Mouse (Mus musculus) liver, embryonic 12.5 days (tissue): ENCODE measurements around the gene Ehmt2. TPM values are rescaled to one million over a fixed set of nuclear protein-coding genes. Genes with fewer than 3 reads are reported as not detected.

Experiments
- ATAC-seq: fragments of 200-750 bp; cut with Nextera tagmentation; 2 replicates; pipeline ENCODE4 v1.8.0; 2017; ENCODE audit warnings: moderate number of reproducible peaks, mild to moderate bottlenecking, moderate library complexity
- H3K27ac ChIP-seq: fragments of 300-500 bp; sonication (generic); 2 replicates; pipeline ENCODE4 v1.5.1; 2016; ENCODE audit warnings: mild to moderate bottlenecking
- H3K27me3 ChIP-seq: fragments of 300-500 bp; sonication (generic); replicated peaks from 2 replicates; pipeline ENCODE4 v1.6.1; 2016; ENCODE audit warnings: mild to moderate bottlenecking, moderate library complexity
- H3K36me3 ChIP-seq: fragments of 300-500 bp; sonication (generic); 2 replicates; pipeline ENCODE4 v1.6.1; 2016; ENCODE audit warnings: mild to moderate bottlenecking, moderate library complexity
- H3K4me1 ChIP-seq: fragments of 300-500 bp; sonication (generic); 2 replicates; pipeline ENCODE4 v1.6.1; 2016
- H3K4me2 ChIP-seq: fragments of 300-500 bp; sonication (generic); 2 replicates; pipeline ENCODE4 v1.6.1; 2016; ENCODE audit warnings: mild to moderate bottlenecking, moderate library complexity
- H3K4me3 ChIP-seq: fragments of 300-500 bp; sonication (generic); 2 replicates; pipeline ENCODE4 v1.5.1; 2016; ENCODE audit warnings: mild to moderate bottlenecking, moderate library complexity
- H3K9ac ChIP-seq: fragments of 300-500 bp; sonication (generic); 2 replicates; pipeline ENCODE4 v1.6.1; 2016; ENCODE audit warnings: mild to moderate bottlenecking, moderate library complexity
- H3K9me3 ChIP-seq: fragments of 300-500 bp; sonication (generic); replicated peaks from 2 replicates; pipeline ENCODE4 v1.6.1; 2016; ENCODE audit warnings: mild to moderate bottlenecking, moderate library complexity
- WGBS: fragments of 180-500 bp; shearing (Covaris S2); methylation state at CpG from one replicate; pipeline ENCODE4 v1.1.7; 2016; ENCODE audit not compliant: insufficient replicate concordance; 5-methylcytosine and 5-hydroxymethylcytosine counted together
- polyA plus RNA-seq: library from polyadenylated mRNA; unstranded; fragments of >200 nt; fragmentation: Nextera tagmentation; extraction: Ambion mirVana; gene quantifications from 2 replicates; pipeline ENCODE4 v1.2.1, GENCODE M21; 2016

The Ehmt2 gene
- polyA plus RNA-seq, 1 experiment from 2014 or later: 32.8 TPM

DNA sequence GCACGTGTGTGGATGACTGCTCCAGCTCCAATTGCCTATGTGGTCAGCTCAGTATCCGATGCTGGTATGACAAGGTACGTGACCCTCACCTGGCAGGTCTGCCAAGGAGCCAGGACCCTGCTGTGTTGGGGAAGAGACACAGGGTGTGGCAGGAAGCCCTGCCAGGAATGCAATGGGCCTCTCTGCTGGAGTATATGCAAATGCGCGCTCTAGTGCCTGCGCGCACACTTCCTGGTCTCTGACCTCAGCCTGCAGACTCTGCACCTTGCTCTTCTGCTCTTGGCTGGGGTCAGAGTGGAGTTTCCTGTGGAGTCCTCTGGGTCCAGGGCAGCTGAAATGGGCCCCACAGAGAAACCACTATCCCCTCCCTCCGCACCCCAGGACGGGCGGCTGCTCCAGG lies 12.7 kb downstream of the Ehmt2 start:
- peaks cover 27% of the 10 kb centered on the region for H3K4me1 ChIP-seq
- 84% methylated on average over 10 of the region's 10 CpGs for WGBS
- no peak overlapping the region for H3K27ac ChIP-seq
- H3K36me3 ChIP-seq: peaks cover 80% of the 10 kb centered on the region
- no peak for ATAC-seq
- H3K9ac ChIP-seq: no peak overlapping the region
- H3K9me3 ChIP-seq: no peaks in the 10 kb centered on the region
- H3K27me3 ChIP-seq: no peaks in the 10 kb centered on the region
- no peak overlapping the region for H3K4me3 ChIP-seq
- H3K4me2 ChIP-seq: no peak overlapping the region

- Histone ChIP-seq H3K9ac (no peak overlapping the region), H3K27me3 (no peaks in the 10 kb centered on the region), H3K9me3 (no peaks in the 10 kb centered on the region), H3K4me2 (no peak overlapping the region), H3K4me3 (no peak overlapping the region), H3K36me3 (peaks cover 70% of the 10 kb centered on the region), H3K4me1 (peaks cover 27% of the 10 kb centered on the region), H3K27ac (no peak overlapping the region)
- ATAC-seq: peak; percentile 65
- 48% methylated on average over 5 of the region's 5 CpGs for WGBS
Measured at GRCm38 (mm10) chr17:34911945-34912351, 13.7 kb downstream of the Ehmt2 start.

DNA sequence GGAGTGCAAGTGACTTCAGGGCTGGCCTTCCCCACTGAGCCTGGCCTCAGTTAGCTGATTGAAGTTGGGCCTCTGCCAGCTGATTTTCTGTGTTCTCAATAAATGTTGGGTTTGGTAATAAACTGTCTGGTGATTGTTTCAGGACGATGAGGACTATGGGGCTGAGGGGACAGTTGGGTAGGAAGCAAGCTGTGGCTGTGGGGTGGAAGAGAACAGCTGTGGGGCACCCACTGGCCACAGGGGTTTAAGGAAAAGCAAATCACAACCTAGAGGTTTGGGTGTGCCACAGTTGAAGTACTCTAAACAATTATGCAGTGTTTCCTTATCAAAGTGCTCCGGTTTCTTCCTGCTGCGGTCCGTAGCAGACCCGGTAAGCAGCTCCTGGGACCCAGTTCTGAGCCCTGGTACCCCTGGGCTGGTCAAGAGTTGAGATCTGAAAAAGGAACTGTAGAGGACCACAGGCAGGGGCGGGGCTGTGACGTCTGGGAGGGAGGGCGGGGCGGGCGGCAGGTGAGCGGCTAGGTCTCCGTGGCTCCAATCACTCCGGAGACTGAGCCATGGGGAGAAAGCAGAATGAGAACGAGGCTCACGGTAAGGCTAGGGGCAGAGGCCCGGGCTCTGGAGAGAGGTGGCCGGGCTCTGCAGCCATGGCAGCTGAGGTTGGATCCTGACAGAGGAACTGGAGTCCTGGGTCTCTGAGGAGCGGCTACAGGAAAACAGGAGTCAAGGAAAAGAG lies 15.8 kb downstream of the Ehmt2 start, which contains the start of gene Slc44a4:
Gene Slc44a4 (plus strand): TSS at position 537 of the 736 bp plus-strand sequence.
- Histone ChIP-seq H3K4me3 (no peak within 1 kb of the TSS), H3K4me2 (peak within 1 kb of the TSS; percentile 39; the same call in 1 of the 2 replicates), H3K9ac (no peak within 1 kb of the TSS), H3K9me3 (no peaks in the 10 kb centered on the region), H3K27ac (no peak within 1 kb of the TSS), H3K27me3 (no peaks in the 10 kb centered on the region), H3K36me3 (peaks cover 49% of the 10 kb centered on the region), H3K4me1 (peaks cover 36% of the 10 kb centered on the region)
- 50% methylated on average over 18 of the region's 18 CpGs for WGBS
- ATAC-seq: no peak

DNA sequence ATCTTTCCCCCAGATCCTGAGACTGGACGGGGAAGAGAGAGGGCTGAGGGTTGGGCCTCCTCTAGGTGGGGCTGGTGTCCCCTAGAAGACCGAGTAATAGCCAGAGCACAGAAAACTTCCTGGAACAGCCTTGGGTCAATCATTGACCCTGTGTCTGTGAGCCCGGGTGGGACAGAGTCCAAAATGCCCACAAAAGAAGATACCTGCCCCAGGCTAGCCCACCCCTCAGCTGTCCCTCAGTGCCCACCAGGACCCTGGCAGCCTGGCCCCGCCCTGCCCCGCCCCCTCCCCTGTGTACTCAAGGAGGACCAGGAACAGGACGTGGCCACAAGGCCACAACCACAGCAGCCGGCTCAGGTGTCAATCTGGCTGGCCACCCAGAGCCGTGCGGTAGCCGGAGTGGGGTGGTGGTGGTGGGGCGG lies 17.2 kb downstream of the Ehmt2 start:
- Histone ChIP-seq H3K4me3 (no peak overlapping the region), H3K27ac (no peak overlapping the region; the same call in 1 of the 2 replicates), H3K36me3 (peaks cover 35% of the 10 kb centered on the region), H3K9me3 (no peaks in the 10 kb centered on the region), H3K4me2 (peak overlapping the region; percentile 39; the same call in 1 of the 2 replicates), H3K9ac (0 out of 2 replicates have a peak overlapping the region, but pooled peaks have one; percentile 4), H3K4me1 (peaks cover 36% of the 10 kb centered on the region), H3K27me3 (no peaks in the 10 kb centered on the region)
- 12% methylated on average over 11 of the region's 11 CpGs for WGBS
- peak; percentile 48; the same call in 1 of the 2 replicates for ATAC-seq

- ATAC-seq: no peak
- H3K4me2 ChIP-seq: no peak overlapping the region
- peaks cover 29% of the 10 kb centered on the region for H3K4me1 ChIP-seq
- H3K27ac ChIP-seq: no peak overlapping the region
- H3K36me3 ChIP-seq: peaks cover 26% of the 10 kb centered on the region
- no peaks in the 10 kb centered on the region for H3K9me3 ChIP-seq
- H3K27me3 ChIP-seq: 0 out of 2 replicates have a peak, but pooled peaks cover 3% of the 10 kb centered on the region
- whole genome bisulfite sequencing: 77% methylated on average over 5 of the region's 5 CpGs
- H3K9ac ChIP-seq: no peak overlapping the region
- no peak overlapping the region for H3K4me3 ChIP-seq
Measured at GRCm38 (mm10) chr17:34916316-34916715, 18.0 kb downstream of the Ehmt2 start.

DNA sequence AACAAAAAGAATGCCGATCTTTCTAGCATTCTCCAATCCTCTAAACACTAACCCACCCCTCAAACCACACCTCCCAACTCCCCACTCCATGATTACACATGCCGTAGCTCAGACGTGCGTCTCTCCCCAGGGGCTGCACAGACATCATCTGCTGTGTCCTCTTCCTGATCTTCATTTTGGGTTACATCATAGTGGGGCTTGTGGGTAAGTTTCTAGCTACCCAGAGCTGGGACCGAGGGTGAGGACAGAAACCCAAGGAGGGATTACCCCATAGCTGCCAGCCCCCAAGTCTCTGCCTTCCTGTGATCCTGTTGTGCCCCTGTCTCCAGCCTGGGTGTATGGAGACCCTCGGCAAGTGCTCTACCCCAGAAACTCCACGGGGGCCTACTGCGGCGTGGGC lies 18.9 kb downstream of the Ehmt2 start:
- no peaks in the 10 kb centered on the region for H3K9me3 ChIP-seq
- no peak overlapping the region for H3K4me2 ChIP-seq
- no peak overlapping the region for H3K4me3 ChIP-seq
- no peak for ATAC-seq
- H3K27ac ChIP-seq: no peak overlapping the region
- 0 out of 2 replicates have a peak, but pooled peaks cover 3% of the 10 kb centered on the region for H3K27me3 ChIP-seq
- 62% methylated on average over 9 of the region's 9 CpGs for WGBS
- H3K4me1 ChIP-seq: peaks cover 29% of the 10 kb centered on the region
- peaks cover 18% of the 10 kb centered on the region for H3K36me3 ChIP-seq
- H3K9ac ChIP-seq: no peak overlapping the region

GRCm38 (mm10) chr17:34922939-34923338 lies 24.7 kb downstream of the Ehmt2 start:
- 48% methylated on average over 6 of the region's 6 CpGs for WGBS
- ATAC-seq: no peak
- H3K27me3 ChIP-seq: 0 out of 2 replicates have a peak, but pooled peaks cover 3% of the 10 kb centered on the region
- H3K4me3 ChIP-seq: no peak overlapping the region
- no peak overlapping the region for H3K27ac ChIP-seq
- H3K36me3 ChIP-seq: no peaks in the 10 kb centered on the region
- H3K9me3 ChIP-seq: no peaks in the 10 kb centered on the region
- no peaks in the 10 kb centered on the region; the same call in 1 of the 2 replicates for H3K4me1 ChIP-seq
- no peak overlapping the region for H3K4me2 ChIP-seq
- no peak overlapping the region for H3K9ac ChIP-seq

DNA sequence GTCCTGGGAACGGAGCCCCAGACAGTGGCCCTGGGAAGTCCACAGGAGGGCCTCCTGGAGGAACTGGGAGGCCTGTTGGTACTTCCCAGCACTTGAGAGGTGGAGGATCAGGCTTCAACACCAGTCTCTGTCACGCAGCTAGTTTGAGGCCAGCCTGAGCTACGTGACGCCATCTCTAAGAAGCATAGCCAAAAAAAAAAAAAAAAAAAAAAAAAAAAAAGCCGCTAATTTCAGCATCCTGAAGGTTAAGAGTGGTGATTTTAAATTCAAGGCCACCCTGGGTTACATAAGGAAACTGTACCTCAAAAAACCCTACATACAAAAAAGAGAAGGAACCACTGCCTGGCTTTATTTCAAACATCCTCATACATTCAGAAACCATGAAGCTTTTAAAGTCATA lies 26.0 kb downstream of the Ehmt2 start:
- Histone ChIP-seq H3K9ac (no peak overlapping the region), H3K9me3 (no peaks in the 10 kb centered on the region), H3K27ac (no peak overlapping the region), H3K4me2 (no peak overlapping the region), H3K4me1 (no peaks in the 10 kb centered on the region; the same call in 1 of the 2 replicates), H3K27me3 (0 out of 2 replicates have a peak, but pooled peaks cover 3% of the 10 kb centered on the region), H3K36me3 (no peaks in the 10 kb centered on the region), H3K4me3 (no peak overlapping the region)
- no peak for ATAC-seq
- WGBS: 70% methylated on average over 5 of the region's 5 CpGs

DNA sequence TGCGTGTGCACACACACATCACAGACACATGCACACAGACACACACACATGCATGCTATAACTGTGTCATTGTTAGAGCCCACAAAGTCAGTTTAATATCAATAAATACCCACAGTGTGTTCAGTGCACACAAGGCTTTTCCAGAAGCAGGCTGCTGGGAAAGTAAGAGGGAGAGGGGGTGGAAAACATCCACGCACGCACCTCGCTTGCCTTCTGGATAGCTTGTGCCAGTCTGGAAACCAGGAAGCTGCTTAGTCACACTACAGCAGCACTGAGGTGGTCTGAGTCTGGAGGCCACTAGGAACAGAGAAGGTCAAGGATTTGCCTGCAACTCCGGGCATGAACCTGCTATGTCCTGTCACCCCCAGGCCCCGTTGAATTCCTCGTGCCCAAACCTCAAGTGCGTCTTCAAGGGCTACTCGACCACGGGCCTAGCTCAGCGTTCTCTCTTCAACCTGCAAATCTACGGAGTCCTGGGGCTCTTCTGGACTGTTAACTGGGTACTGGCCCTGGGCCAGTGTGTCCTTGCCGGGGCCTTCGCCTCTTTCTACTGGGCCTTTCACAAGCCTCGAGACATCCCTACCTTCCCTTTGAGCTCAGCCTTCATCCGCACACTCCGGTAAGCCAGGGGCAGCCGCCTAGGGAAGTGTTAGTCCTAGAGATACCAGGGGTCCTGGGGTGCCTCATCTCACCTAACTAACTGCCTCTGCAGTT lies 29.2 kb downstream of the Ehmt2 start:
- H3K27me3 ChIP-seq: no peaks in the 10 kb centered on the region
- no peak overlapping the region for H3K4me2 ChIP-seq
- WGBS: 85% methylated on average over 18 of the region's 18 CpGs
- peaks cover 19% of the 10 kb centered on the region for H3K4me1 ChIP-seq
- no peak overlapping the region for H3K27ac ChIP-seq
- no peak for ATAC-seq
- no peaks in the 10 kb centered on the region for H3K9me3 ChIP-seq
- H3K36me3 ChIP-seq: no peaks in the 10 kb centered on the region
- no peak overlapping the region for H3K9ac ChIP-seq
- H3K4me3 ChIP-seq: no peak overlapping the region

DNA sequence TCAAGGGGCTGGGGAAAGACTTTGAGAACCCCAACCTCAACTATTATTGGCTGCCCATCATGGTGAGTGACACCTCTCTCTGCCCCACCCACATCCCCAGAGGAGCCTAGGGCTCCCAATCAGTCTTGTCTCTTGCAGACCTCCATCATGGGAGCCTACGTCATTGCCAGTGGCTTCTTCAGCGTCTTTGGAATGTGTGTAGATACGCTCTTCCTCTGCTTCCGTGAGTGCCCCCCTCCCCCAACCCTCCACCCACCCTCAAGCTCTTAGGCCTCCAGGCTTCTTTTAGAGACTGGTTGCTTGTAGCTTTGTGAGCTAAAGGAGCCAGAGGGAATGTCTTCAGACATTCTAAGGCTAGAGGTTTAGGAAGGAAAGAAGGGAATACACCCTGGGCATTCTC lies 30.6 kb downstream of the Ehmt2 start:
- Histone ChIP-seq H3K36me3 (no peaks in the 10 kb centered on the region), H3K4me2 (no peak overlapping the region), H3K9ac (no peak overlapping the region), H3K4me1 (peaks cover 26% of the 10 kb centered on the region), H3K9me3 (no peaks in the 10 kb centered on the region), H3K27ac (no peak overlapping the region), H3K27me3 (no peaks in the 10 kb centered on the region), H3K4me3 (no peak overlapping the region)
- 44% methylated on average over 4 of the region's 4 CpGs for WGBS
- no peak for ATAC-seq

- Histone ChIP-seq H3K9me3 (no peaks in the 10 kb centered on the region), H3K27ac (peak within 1 kb of the TSS; percentile 64), H3K9ac (peak within 1 kb of the TSS; percentile 81), H3K4me3 (peak within 1 kb of the TSS; percentile 72), H3K4me1 (peaks cover 38% of the 10 kb centered on the region), H3K4me2 (peak within 1 kb of the TSS; percentile 98), H3K36me3 (peaks cover 18% of the 10 kb centered on the region; the same call in 1 of the 2 replicates), H3K27me3 (no peaks in the 10 kb centered on the region)
- WGBS: 1% methylated on average over 38 of the region's 38 CpGs
- peak; percentile 92 for ATAC-seq
Measured at GRCm38 (mm10) chr17:34931061-34931734, 32.9 kb downstream of the Ehmt2 start, which contains the start of gene Neu1. TSS of gene Neu1 (plus strand) at chr17:34931253.
